Mouse (Mus musculus) testis, adult 2 months (tissue): Measurements from ENCODE around the gene Nfx1. TPM values are rescaled to one million over a fixed set of nuclear protein-coding genes. Genes with fewer than 3 reads are reported as not detected.

Experiments
- H3K27ac ChIP-seq: fragments of 200-500 bp; 2 replicates; pipeline ENCODE4 v1.5.1; 2012; ENCODE audit warnings: low read depth, low read length; ENCODE audit not compliant: control insufficient read depth, insufficient read depth
- H3K27me3 ChIP-seq: fragments of 200-500 bp; 2 replicates; pipeline ENCODE4 v1.6.1; 2012; ENCODE audit warnings: mild to moderate bottlenecking, low read length, moderate library complexity; ENCODE audit not compliant: control insufficient read depth, insufficient read depth
- H3K36me3 ChIP-seq: fragments of 200-500 bp; 2 replicates; pipeline ENCODE4 v1.6.1; 2012; ENCODE audit warnings: mild to moderate bottlenecking, low read length; ENCODE audit not compliant: control insufficient read depth, insufficient read depth
- H3K4me1 ChIP-seq: fragments of 200-500 bp; 2 replicates; pipeline ENCODE4 v1.6.1; 2012; ENCODE audit warnings: low read length; ENCODE audit not compliant: control insufficient read depth, insufficient read depth
- H3K4me3 ChIP-seq: fragments of 200-500 bp; 2 replicates; pipeline ENCODE4 v1.5.1; 2012; ENCODE audit warnings: low read depth, mild to moderate bottlenecking, low read length, moderate library complexity, mixed read lengths; ENCODE audit not compliant: control insufficient read depth
- CTCF ChIP-seq: fragments of 200-500 bp; IDR thresholded peaks from 2 replicates; pipeline ENCODE4 v1.5.1; 2012; ENCODE audit warnings: low read depth, mild to moderate bottlenecking, inconsistent platforms, low read length, moderate library complexity; ENCODE audit not compliant: control insufficient read depth, insufficient read depth, insufficient replicate concordance
- POLR2A ChIP-seq: fragments of 200-500 bp; IDR thresholded peaks from 2 replicates; pipeline ENCODE4 v1.6.1; 2012; ENCODE audit warnings: low read depth, mild to moderate bottlenecking, inconsistent platforms, low read length, moderate library complexity; ENCODE audit not compliant: control insufficient read depth
- polyA plus RNA-seq: library from polyadenylated mRNA; depleted of rRNA; stranded (reverse); fragments of >200 nt; gene quantifications from 2 replicates; pipeline ENCODE4 v1.2.3, GENCODE M21; 2012

Gene Nfx1
- polyA plus RNA-seq, 1 experiment: 29.5 TPM

DNA sequence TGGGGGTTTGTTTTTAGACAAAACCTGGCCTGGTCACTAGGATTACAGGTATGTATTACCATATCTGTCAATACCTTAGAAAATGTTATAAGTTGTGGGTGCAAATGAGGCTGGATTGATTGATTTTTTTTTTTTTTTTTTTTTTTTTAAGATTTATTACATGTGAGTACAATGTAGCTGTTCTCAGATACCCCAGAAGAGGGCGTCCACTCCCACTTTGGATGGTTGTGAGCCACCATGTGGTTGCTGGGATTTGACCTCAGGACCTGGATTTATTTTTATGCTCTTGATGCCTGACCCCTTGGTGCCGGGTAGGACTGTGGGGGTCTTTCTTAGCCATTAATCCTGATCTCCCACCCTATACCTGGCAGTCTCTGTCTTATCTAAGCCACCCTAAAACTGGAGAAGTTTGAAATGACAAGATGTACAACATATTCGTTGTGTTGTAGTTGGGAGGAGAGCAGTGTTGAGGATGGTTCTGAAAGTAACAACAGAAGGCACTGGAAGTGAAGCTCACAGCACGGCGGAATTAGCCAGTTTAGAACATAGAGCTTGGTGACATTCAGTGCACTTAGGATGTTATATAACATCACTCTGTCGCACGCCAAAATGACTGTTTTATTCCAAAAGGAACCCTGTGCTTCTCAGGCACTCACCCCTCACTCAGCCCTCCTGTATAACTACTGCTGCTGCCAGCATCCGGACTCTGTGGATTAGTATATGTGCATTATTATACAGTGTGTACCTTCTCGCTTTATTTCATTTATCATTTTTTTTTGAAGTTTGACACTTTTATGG, 30.3 kb downstream of the Nfx1 start:
- Histone ChIP-seq H3K36me3 (peaks cover 4% of the 10 kb centered on the region), H3K4me1 (no peaks in the 10 kb centered on the region; the same call in 1 of the 2 replicates)
- TF ChIP-seq CTCF (no peak), POLR2A (no peak)

DNA sequence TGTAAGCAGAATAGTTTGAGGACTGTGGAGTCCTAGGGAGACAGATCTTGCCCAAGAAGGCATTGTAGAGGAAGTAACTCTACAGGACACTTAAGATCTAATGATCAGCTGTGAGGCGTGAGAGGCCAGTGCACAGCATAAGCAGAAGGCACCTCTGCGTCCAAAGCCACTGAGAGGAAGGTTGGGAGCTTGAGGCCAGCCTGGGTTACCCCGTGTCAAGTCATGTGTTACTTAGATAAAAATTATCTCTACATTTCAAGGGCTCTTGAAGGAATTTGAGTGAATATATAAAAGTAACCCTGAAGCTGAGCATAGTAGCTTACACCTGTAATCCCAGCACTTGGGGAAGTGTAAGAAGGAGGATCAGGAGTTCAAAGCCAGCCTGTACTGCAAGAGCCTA, 42.6 kb downstream of the Nfx1 start:
- 0 out of 2 replicates have a peak, but pooled peaks cover 2% of the 10 kb centered on the region for H3K36me3 ChIP-seq
- no peaks in the 10 kb centered on the region for H3K27me3 ChIP-seq
- no peak overlapping the region for H3K4me3 ChIP-seq
- no peaks in the 10 kb centered on the region for H3K4me1 ChIP-seq
- no peak overlapping the region for H3K27ac ChIP-seq
- TF ChIP-seq CTCF: no peak
- no peak for TF ChIP-seq POLR2A

More for the DNA sequence above, 30.3 kb downstream of the Nfx1 start:
- Histone ChIP-seq H3K27me3 (no peaks in the 10 kb centered on the region), H3K4me3 (no peak overlapping the region), H3K27ac (peak overlapping the region; percentile 30)

GRCm38 (mm10) chr4:41015798-41016197, 45.1 kb downstream of the Nfx1 start:
- H3K27ac ChIP-seq: no peak overlapping the region

DNA sequence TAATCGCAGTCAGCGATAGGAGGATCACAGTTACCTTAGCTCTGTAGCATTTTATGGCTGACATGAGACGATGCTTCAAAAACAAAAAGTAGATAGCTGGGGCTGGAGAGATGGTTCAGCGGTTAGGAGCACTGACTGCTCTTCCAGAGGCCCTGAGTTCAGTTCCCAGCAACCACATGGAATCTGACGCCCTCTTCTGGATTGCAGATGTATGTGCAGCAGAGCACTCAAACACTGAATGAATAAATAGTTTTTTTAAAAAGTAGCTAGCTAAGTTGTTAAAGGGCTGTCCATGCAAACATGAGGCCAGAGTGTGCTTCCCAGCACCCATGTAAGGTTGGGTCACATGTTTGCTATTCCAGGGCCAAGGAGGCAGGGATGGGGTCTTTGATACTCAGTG, 50.4 kb downstream of the Nfx1 start:
- Histone ChIP-seq H3K4me3 (no peak overlapping the region), H3K36me3 (peaks cover 3% of the 10 kb centered on the region), H3K4me1 (no peaks in the 10 kb centered on the region; the same call in 1 of the 2 replicates), H3K27me3 (no peaks in the 10 kb centered on the region), H3K27ac (0 out of 2 replicates have a peak overlapping the region, but pooled peaks have one; percentile 39)
- TF ChIP-seq POLR2A: no peak
- no peak for TF ChIP-seq CTCF

More at GRCm38 (mm10) chr4:41015798-41016197, 45.1 kb downstream of the Nfx1 start:
- H3K4me1 ChIP-seq: no peaks in the 10 kb centered on the region
- peaks cover 1% of the 10 kb centered on the region; the same call in 1 of the 2 replicates for H3K36me3 ChIP-seq
- H3K27me3 ChIP-seq: no peaks in the 10 kb centered on the region
- TF ChIP-seq CTCF: no peak
- no peak for TF ChIP-seq POLR2A
- peak overlapping the region; percentile 30; the same call in 1 of the 2 replicates for H3K4me3 ChIP-seq

DNA sequence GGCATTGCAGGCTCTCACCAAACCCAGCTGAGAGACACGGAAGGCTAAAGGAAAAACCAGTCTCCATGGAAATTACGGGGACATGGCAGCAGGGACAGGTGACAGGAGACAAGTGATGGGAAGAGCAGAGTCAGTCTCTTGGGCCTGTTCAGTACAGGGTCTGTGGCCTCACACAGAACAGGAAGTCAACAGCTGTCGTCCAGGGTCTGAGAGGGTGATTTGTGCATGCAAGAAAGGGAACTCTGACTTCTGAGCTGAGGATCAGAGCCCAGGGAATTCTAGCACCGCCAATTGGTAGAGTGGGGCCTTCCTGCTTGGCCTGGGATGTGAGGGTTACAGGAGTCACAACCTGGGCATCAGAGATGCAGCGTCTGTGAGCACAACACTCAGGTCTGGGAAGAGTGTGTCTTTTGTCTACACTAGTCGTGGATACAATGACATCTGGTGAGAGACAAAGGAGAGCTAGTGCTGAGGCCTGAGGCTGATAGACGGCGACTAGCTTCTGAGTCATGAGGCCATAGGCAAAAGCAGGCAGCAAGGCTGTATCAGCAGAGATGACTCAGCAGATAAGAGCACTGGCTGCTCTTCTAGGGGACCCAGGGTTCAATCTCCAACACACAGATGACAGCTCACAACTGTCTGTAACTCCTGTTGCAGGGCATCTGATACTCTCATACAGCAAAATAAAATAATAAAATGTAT, 55.5 kb downstream of the Nfx1 start:
- peaks cover 1% of the 10 kb centered on the region for H3K36me3 ChIP-seq
- H3K27ac ChIP-seq: no peak overlapping the region
- H3K27me3 ChIP-seq: no peaks in the 10 kb centered on the region
- H3K4me3 ChIP-seq: no peak overlapping the region
- no peaks in the 10 kb centered on the region; the same call in 1 of the 2 replicates for H3K4me1 ChIP-seq
- no peak for TF ChIP-seq CTCF
- no peak for TF ChIP-seq POLR2A

DNA sequence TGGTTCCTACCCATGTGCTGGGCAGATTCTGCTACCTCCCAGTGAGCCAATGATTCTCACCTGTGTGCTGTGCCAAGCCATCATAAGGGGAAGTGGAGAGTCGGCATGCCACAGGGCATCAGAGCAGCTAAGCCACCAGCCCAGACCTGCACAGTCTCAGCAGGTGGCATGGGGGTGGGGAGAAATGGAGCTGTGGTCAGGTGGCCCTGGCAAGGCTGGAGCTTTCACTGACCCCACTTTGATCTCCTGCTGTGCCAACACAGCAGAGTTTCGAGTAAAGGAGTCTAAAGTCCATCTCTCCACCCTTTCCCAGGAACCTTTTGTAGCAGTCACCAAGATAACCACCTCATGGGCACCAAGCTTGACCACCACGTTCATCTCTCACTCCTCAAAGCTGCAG, 57.2 kb downstream of the Nfx1 start:
- no peak overlapping the region for H3K27ac ChIP-seq
- no peak for TF ChIP-seq CTCF
- TF ChIP-seq POLR2A: no peak
- H3K4me1 ChIP-seq: no peaks in the 10 kb centered on the region; the same call in 1 of the 2 replicates
- no peaks in the 10 kb centered on the region for H3K27me3 ChIP-seq
- H3K4me3 ChIP-seq: no peak overlapping the region
- peaks cover 1% of the 10 kb centered on the region; the same call in 1 of the 2 replicates for H3K36me3 ChIP-seq

DNA sequence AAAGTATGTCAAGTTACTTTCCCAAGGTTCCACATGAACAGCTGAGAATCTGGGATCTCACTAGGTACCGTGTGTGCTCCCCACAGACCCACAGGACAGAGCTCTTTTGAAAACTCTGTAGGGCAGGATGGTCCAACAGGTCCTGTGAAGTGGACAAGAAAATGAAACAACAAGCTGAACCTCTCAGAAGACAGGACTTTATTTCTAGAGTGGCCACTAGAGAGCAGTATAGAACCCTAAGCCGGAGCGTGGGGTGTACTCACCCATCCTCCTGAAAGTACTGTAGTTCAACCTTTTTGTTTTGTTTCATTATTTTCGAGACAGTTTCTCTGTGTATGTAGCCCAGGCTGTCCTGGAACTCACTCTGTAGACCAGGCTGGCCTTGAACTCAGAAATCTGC, 57.6 kb downstream of the Nfx1 start:
- Histone ChIP-seq H3K27ac (no peak overlapping the region), H3K36me3 (no peaks in the 10 kb centered on the region), H3K27me3 (no peaks in the 10 kb centered on the region), H3K4me1 (no peaks in the 10 kb centered on the region; the same call in 1 of the 2 replicates), H3K4me3 (no peak overlapping the region)
- TF ChIP-seq CTCF: no peak
- no peak for TF ChIP-seq POLR2A
